10 mouse cellular contexts compared by ENCODE assay signal in the genomic region with DNA sequence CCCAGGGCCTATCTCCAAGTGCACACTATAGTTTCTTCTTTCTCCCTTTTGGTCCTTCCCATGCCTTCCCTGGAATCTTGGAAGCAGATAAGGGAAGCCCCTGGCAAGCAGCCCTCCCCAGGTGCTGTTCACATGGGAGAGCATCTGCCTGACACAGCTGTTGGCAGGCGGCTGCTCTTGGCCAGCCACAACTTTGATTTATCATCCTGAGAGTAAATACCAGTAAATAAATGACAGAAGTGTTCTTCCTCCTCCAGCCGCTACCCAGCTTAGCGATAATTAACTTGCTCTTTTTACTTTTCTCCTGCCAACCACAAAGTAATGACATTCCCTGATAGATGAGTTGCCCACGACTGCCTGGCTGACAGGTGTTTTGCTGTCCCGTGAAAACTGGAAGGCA.
DNase-seq lines count a peak whose midpoint lies in the region; TF ChIP-seq lines count a peak whose summit lies in the region.
"Had no signal": no experiment of that assay in that cellular context is flagged by ENCODE, and none has a peak within 500 bp of the region (broad histone marks: within the 10 kb centered on the region; RNA-seq: fewer than 3 reads in every experiment).

No protein-coding gene starts in this region.

- no peak overlapping the region for H3K27ac ChIP-seq in layer of hippocampus, adult 2 months

- DNase-seq in layer of hippocampus, adult 11-12 months (ENCODE audit: low spot score), result peak; percentile 12
- no peak for DNase-seq in layer of hippocampus, adult 2 months (ENCODE audit: low spot score in 2 of 2)
- DNase-seq in urinary bladder, postnatal 14 days (ENCODE audit: low spot score), result peak; percentile 35
- DNase-seq in urinary bladder, postnatal 10 days (ENCODE audit: low spot score), result no peak
- DNase-seq in layer of hippocampus, adult 9-11 months, result peak; percentile 27
- no peak for DNase-seq in cerebellum, postnatal 25 days
- no peak for DNase-seq in cerebellum, adult 11 months
- DNase-seq in thymus, postnatal 0 days (ENCODE audit: low spot score), result no peak
- DNase-seq: thymus, adult 2 months had no signal

- H3K4me3 ChIP-seq in layer of hippocampus, adult 2 months, result no peak overlapping the region
- H3K4me3 ChIP-seq: megakaryocyte, embryonic 14.5 days had no signal

- TF ChIP-seq CTCF in layer of hippocampus, adult 2 months (conservative IDR thresholded peaks at IDR 0.05), result no peak

Comparison
In these comparisons a context has a peak if more than half of its experiments do, and no peak if none do; other contexts are left out.
1. DNase-seq: peak in layer of hippocampus, adult 11-12 months (single experiment), urinary bladder, postnatal 14 days (single experiment) and layer of hippocampus, adult 9-11 months (single experiment); none in layer of hippocampus, adult 2 months (0 of 2), urinary bladder, postnatal 10 days (single experiment), cerebellum, postnatal 25 days (0 of 2), cerebellum, adult 11 months (single experiment) and thymus, postnatal 0 days (single experiment).